Mouse (Mus musculus): ENCODE measurements around the gene Lrpprc. TPM values are rescaled to one million over a fixed set of nuclear protein-coding genes. Genes with fewer than 3 reads are reported as not detected.

Lrpprc gene
- polyA plus RNA-seq, 1 experiment from 2014 or later = 21.0 TPM

- no peak overlapping the region for H3K27ac ChIP-seq
- no peaks in the 10 kb centered on the region for H3K36me3 ChIP-seq (ENCODE audit: inconsistent target)
- 94% methylated on average over 8 of the region's 8 CpGs for WGBS (ENCODE audit: missing documents)
- H3K79me2 ChIP-seq (ENCODE audit: inconsistent target) = peaks cover 83% of the 10 kb centered on the region
- H3K4me3 ChIP-seq (ENCODE audit: inconsistent target) = no peak overlapping the region
Observed at GRCm38 (mm10) chr17:84786911-84787310, 3.7 kb downstream of the Lrpprc start.

GRCm38 (mm10) chr17:84785176-84785575 lies 5.4 kb downstream of the Lrpprc start:
- no peaks in the 10 kb centered on the region for H3K36me3 ChIP-seq (ENCODE audit: inconsistent target)
- no peak overlapping the region for H3K27ac ChIP-seq
- WGBS (ENCODE audit: missing documents) = 90% methylated on average over 5 of the region's 5 CpGs
- H3K4me3 ChIP-seq (ENCODE audit: inconsistent target) = no peak overlapping the region
- peaks cover 100% of the 10 kb centered on the region for H3K79me2 ChIP-seq (ENCODE audit: inconsistent target)

- Histone ChIP-seq H3K79me2 (ENCODE audit: inconsistent target) (peaks cover 100% of the 10 kb centered on the region), H3K4me3 (ENCODE audit: inconsistent target) (no peak overlapping the region), H3K27ac (no peak overlapping the region), H3K36me3 (ENCODE audit: inconsistent target) (no peaks in the 10 kb centered on the region)
- 97% methylated on average over 5 of the region's 5 CpGs for WGBS (ENCODE audit: missing documents)
Observed at GRCm38 (mm10) chr17:84783491-84783890, 7.1 kb downstream of the Lrpprc start.

- Histone ChIP-seq H3K79me2 (ENCODE audit: inconsistent target) (peaks cover 80% of the 10 kb centered on the region), H3K36me3 (ENCODE audit: inconsistent target) (0 out of 2 replicates have a peak, but pooled peaks cover 11% of the 10 kb centered on the region), H3K4me3 (ENCODE audit: inconsistent target) (no peak overlapping the region), H3K27ac (no peak overlapping the region)
- WGBS (ENCODE audit: missing documents) = 99% methylated on average over 6 of the region's 6 CpGs
Observed at GRCm38 (mm10) chr17:84780321-84780720, 10.3 kb downstream of the Lrpprc start.

- Histone ChIP-seq H3K79me2 (ENCODE audit: inconsistent target) (peaks cover 62% of the 10 kb centered on the region), H3K27ac (no peak overlapping the region), H3K36me3 (ENCODE audit: inconsistent target) (peaks cover 21% of the 10 kb centered on the region; the same call in 1 of the 2 replicates), H3K4me3 (ENCODE audit: inconsistent target) (no peak overlapping the region)
- 92% methylated on average over 7 of the region's 7 CpGs for WGBS (ENCODE audit: missing documents)
Observed at GRCm38 (mm10) chr17:84778477-84778978, 12.1 kb downstream of the Lrpprc start.

GRCm38 (mm10) chr17:84776362-84777000 lies 14.1 kb downstream of the Lrpprc start:
- Histone ChIP-seq H3K79me2 (ENCODE audit: inconsistent target) (peaks cover 41% of the 10 kb centered on the region), H3K27ac (no peak overlapping the region), H3K4me3 (ENCODE audit: inconsistent target) (no peak overlapping the region), H3K36me3 (ENCODE audit: inconsistent target) (peaks cover 24% of the 10 kb centered on the region; the same call in 1 of the 2 replicates)
- WGBS (ENCODE audit: missing documents) = 90% methylated on average over 14 of the region's 16 CpGs

- Histone ChIP-seq H3K36me3 (ENCODE audit: inconsistent target) (peaks cover 32% of the 10 kb centered on the region), H3K4me3 (ENCODE audit: inconsistent target) (no peak overlapping the region), H3K79me2 (ENCODE audit: inconsistent target) (peaks cover 29% of the 10 kb centered on the region), H3K27ac (no peak overlapping the region)
- 96% methylated on average over 10 of the region's 10 CpGs for WGBS (ENCODE audit: missing documents)
Observed at GRCm38 (mm10) chr17:84775291-84775690, 15.3 kb downstream of the Lrpprc start.

- H3K36me3 ChIP-seq (ENCODE audit: inconsistent target) = peaks cover 60% of the 10 kb centered on the region
- no peak overlapping the region for H3K4me3 ChIP-seq (ENCODE audit: inconsistent target)
- no peaks in the 10 kb centered on the region for H3K79me2 ChIP-seq (ENCODE audit: inconsistent target)
- WGBS (ENCODE audit: missing documents) = 99% methylated on average over 9 of the region's 9 CpGs
- no peak overlapping the region for H3K27ac ChIP-seq
Observed at GRCm38 (mm10) chr17:84771882-84772281, 18.7 kb downstream of the Lrpprc start.

- H3K79me2 ChIP-seq (ENCODE audit: inconsistent target) = no peaks in the 10 kb centered on the region
- no peak overlapping the region for H3K27ac ChIP-seq
- 95% methylated on average over 8 of the region's 8 CpGs for WGBS (ENCODE audit: missing documents)
- H3K36me3 ChIP-seq (ENCODE audit: inconsistent target) = peaks cover 30% of the 10 kb centered on the region; the same call in 1 of the 2 replicates
- H3K4me3 ChIP-seq (ENCODE audit: inconsistent target) = no peak overlapping the region
Observed at GRCm38 (mm10) chr17:84758971-84759370, 31.6 kb downstream of the Lrpprc start.

GRCm38 (mm10) chr17:84758374-84758773 lies 32.2 kb downstream of the Lrpprc start:
- H3K36me3 ChIP-seq (ENCODE audit: inconsistent target) = peaks cover 26% of the 10 kb centered on the region; the same call in 1 of the 2 replicates
- H3K27ac ChIP-seq = no peak overlapping the region
- H3K79me2 ChIP-seq (ENCODE audit: inconsistent target) = no peaks in the 10 kb centered on the region
- H3K4me3 ChIP-seq (ENCODE audit: inconsistent target) = no peak overlapping the region
- WGBS (ENCODE audit: missing documents) = 38% methylated on average over 10 of the region's 10 CpGs

- Histone ChIP-seq H3K36me3 (ENCODE audit: inconsistent target) (peaks cover 34% of the 10 kb centered on the region), H3K27ac (no peak overlapping the region), H3K79me2 (ENCODE audit: inconsistent target) (no peaks in the 10 kb centered on the region), H3K4me3 (ENCODE audit: inconsistent target) (no peak overlapping the region)
- WGBS (ENCODE audit: missing documents) = 89% methylated on average over 2 of the region's 2 CpGs
Observed at GRCm38 (mm10) chr17:84756090-84756489, 34.5 kb downstream of the Lrpprc start.

- 99% methylated on average over 5 of the region's 5 CpGs for WGBS (ENCODE audit: missing documents)
- peaks cover 33% of the 10 kb centered on the region for H3K36me3 ChIP-seq (ENCODE audit: inconsistent target)
- no peak overlapping the region for H3K27ac ChIP-seq
- no peak overlapping the region for H3K4me3 ChIP-seq (ENCODE audit: inconsistent target)
- no peaks in the 10 kb centered on the region for H3K79me2 ChIP-seq (ENCODE audit: inconsistent target)
Observed at GRCm38 (mm10) chr17:84753489-84753888, 37.1 kb downstream of the Lrpprc start.

GRCm38 (mm10) chr17:84752286-84752685 lies 38.3 kb downstream of the Lrpprc start:
- Histone ChIP-seq H3K27ac (no peak overlapping the region), H3K4me3 (ENCODE audit: inconsistent target) (no peak overlapping the region), H3K36me3 (ENCODE audit: inconsistent target) (peaks cover 33% of the 10 kb centered on the region), H3K79me2 (ENCODE audit: inconsistent target) (no peaks in the 10 kb centered on the region)
- 100% methylated on average over 2 of the region's 2 CpGs for WGBS (ENCODE audit: missing documents)

- Histone ChIP-seq H3K4me3 (ENCODE audit: inconsistent target) (no peak overlapping the region), H3K36me3 (ENCODE audit: inconsistent target) (peaks cover 33% of the 10 kb centered on the region), H3K79me2 (ENCODE audit: inconsistent target) (no peaks in the 10 kb centered on the region), H3K27ac (no peak overlapping the region)
- WGBS (ENCODE audit: missing documents) = 94% methylated on average over 8 of the region's 8 CpGs
Observed at GRCm38 (mm10) chr17:84751630-84752191, 38.9 kb downstream of the Lrpprc start.

- no peak overlapping the region for H3K27ac ChIP-seq
- no peak overlapping the region for H3K4me3 ChIP-seq (ENCODE audit: inconsistent target)
- WGBS (ENCODE audit: missing documents) = 99% methylated on average over 4 of the region's 4 CpGs
- H3K36me3 ChIP-seq (ENCODE audit: inconsistent target) = peaks cover 41% of the 10 kb centered on the region
- no peaks in the 10 kb centered on the region for H3K79me2 ChIP-seq (ENCODE audit: inconsistent target)
Observed at GRCm38 (mm10) chr17:84750130-84750529, 40.5 kb downstream of the Lrpprc start.
